21 mouse cellular contexts compared by ENCODE assay signal in genomic region chr14:20191136-20191735, GRCm38 (mm10).
"Had no signal": no experiment of that assay in that cellular context is flagged by ENCODE, and none has a peak within 500 bp of the region (broad histone marks: within the 10 kb centered on the region; RNA-seq: fewer than 3 reads in every experiment).

No protein-coding gene starts in this region.

- ATAC-seq: liver, postnatal 0 days; lung, postnatal 0 days; midbrain, embryonic 16.5 days had no signal

- H3K27ac ChIP-seq: limb, embryonic 12.5 days; limb, embryonic 15.5 days; liver, embryonic 14.5 days; macrophage; midbrain, embryonic 12.5 days; neural tube, embryonic 13.5 days had no signal

- H3K9me3 ChIP-seq: limb, embryonic 12.5 days; limb, embryonic 15.5 days; megakaryocyte, embryonic 14.5 days; midbrain, embryonic 12.5 days; neural tube, embryonic 13.5 days had no signal

- H3K4me2 ChIP-seq: limb, embryonic 12.5 days; limb, embryonic 15.5 days; liver, embryonic 11.5 days; lung, embryonic 14.5 days; midbrain, embryonic 12.5 days; neural tube, embryonic 13.5 days had no signal

- H3K9ac ChIP-seq: limb, embryonic 12.5 days; limb, embryonic 15.5 days; liver, embryonic 14.5 days; liver, postnatal 0 days; lung, embryonic 14.5 days; midbrain, embryonic 12.5 days; neural tube, embryonic 13.5 days had no signal

- H3K27me3 ChIP-seq: limb, embryonic 12.5 days; limb, embryonic 15.5 days; megakaryocyte, embryonic 14.5 days; midbrain, embryonic 12.5 days; neural tube, embryonic 13.5 days had no signal

- DNase-seq: kidney, adult 18-20 months; kidney, postnatal 14 days; kidney, postnatal 4 days; left cerebral cortex, postnatal 4 days; liver, postnatal 0 days; lung, embryonic 14.5 days; retina, postnatal 1 day; right cerebral cortex, postnatal 25 days; thymus, adult 18-20 months; thymus, postnatal 14 days had no signal

- H3K4me1 ChIP-seq: limb, embryonic 12.5 days; neural tube, embryonic 13.5 days had no signal

- H3K4me3 ChIP-seq: limb, embryonic 12.5 days; limb, embryonic 15.5 days; megakaryocyte, embryonic 14.5 days; midbrain, embryonic 12.5 days; myocyte; neural tube, embryonic 13.5 days had no signal

- H3K36me3 ChIP-seq: limb, embryonic 12.5 days; limb, embryonic 15.5 days; midbrain, embryonic 12.5 days; neural tube, embryonic 13.5 days had no signal
